Mouse (Mus musculus): ENCODE measurements around the gene Rab25. TPM values are rescaled to one million over a fixed set of nuclear protein-coding genes. Genes with fewer than 3 reads are reported as not detected.

The Rab25 gene
- total and polyA plus RNA-seq, 3 experiments = 0.67 to 1.6 TPM; not detected in 1

DNA sequence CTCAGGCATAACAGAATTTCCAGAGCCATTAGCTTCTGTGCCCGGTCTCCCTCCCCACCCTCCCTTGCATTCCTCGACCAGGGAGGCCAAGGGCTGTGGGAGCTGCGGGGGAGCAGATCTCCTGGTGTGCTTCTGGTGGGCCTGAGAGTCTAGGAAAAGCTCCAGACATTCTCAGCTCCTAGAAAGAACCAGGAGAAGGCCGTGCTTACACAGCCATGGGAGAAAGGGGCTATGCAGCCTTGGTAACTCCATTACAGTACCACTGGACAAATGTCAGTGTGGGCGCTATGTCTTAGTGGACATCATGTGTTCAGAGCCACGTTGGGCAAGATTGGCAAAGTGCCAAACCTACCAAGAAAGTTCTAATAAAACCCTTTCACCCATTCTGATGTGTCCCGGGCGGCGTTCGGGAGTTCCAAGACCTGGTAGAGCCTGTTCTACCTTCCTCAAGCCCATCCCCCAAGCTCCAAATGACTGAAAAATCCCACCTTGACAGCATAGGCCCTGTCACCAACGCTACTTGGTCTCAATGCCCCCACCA is 46.0 kb downstream of the Rab25 start:
- TF ChIP-seq GATA2 (IDR thresholded peaks at IDR 0.05; ENCODE audit: borderline replicate concordance, low read depth, low read length) (no peak), POLR2AphosphoS5 (IDR thresholded peaks at IDR 0.05; ENCODE audit: insufficient replicate concordance, low read depth, low read length) (no peak), GATA1 (IDR thresholded peaks at IDR 0.05; ENCODE audit: borderline replicate concordance, low read length) (no peak), CTCF (IDR thresholded peaks at IDR 0.05; ENCODE audit: low read depth, low read length) (no peak), TAL1 (conservative IDR thresholded peaks at IDR 0.05; ENCODE audit: low read depth, low read length) (no peak)
- peaks cover 89% of the 10 kb centered on the region for H3K4me1 ChIP-seq (ENCODE audit: insufficient read depth, low read depth, low read length)
- no peak for DNase-seq (ENCODE audit: low spot score)
- peaks cover 40% of the 10 kb centered on the region for H3K36me3 ChIP-seq (replicated peaks)
- ATAC-seq (ENCODE audit: extremely low read depth, insufficient number of reproducible peaks, low FRiP score, poor library complexity, severe bottlenecking) = no peak
- no peaks in the 10 kb centered on the region for H3K27me3 ChIP-seq (ENCODE audit: insufficient read depth, low read length)
- peak overlapping the region; percentile 89 for H3K4me3 ChIP-seq (ENCODE audit: low read depth, low read length)
- no peaks in the 10 kb centered on the region for H3K9me3 ChIP-seq (replicated peaks)

DNA sequence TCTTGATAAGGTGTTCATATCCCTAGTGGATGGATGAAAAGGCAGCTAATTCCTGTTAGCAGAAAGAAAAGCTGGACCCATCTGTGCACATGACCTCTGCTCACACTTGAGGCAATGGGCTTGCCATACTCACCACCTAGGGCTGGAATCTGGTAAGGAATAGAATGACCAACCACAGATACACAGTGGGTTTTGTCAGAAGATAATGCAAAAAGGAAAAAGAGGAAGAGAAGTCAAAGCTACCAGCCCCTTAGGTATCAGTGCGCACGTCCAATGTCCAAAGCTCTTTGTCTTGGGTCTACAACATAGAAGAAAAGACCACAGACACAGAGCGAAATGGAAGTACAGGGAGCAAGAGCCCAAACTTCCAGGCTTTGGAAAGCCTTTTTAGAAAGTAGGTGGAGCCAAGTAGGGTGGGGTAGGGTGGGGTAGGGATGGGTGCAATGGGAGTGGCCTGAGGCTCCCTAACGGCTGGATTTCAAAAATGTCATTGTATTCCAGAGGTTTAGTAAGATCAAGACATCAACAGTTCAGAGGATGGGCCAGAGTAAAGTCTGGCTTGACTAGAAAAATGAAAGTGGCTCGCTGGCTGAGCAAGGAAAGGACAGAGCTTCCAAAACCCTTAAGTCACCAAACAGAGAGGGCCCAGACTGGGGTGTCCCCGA is 46.6 kb downstream of the Rab25 start:
- no peaks in the 10 kb centered on the region for H3K27me3 ChIP-seq (ENCODE audit: insufficient read depth, low read length)
- H3K4me1 ChIP-seq (ENCODE audit: insufficient read depth, low read depth, low read length) = peaks cover 87% of the 10 kb centered on the region
- no peak for TF ChIP-seq TAL1 (conservative IDR thresholded peaks at IDR 0.05; ENCODE audit: low read depth, low read length)
- no peak for TF ChIP-seq GATA2 (IDR thresholded peaks at IDR 0.05; ENCODE audit: borderline replicate concordance, low read depth, low read length)
- no peak for TF ChIP-seq POLR2AphosphoS5 (IDR thresholded peaks at IDR 0.05; ENCODE audit: insufficient replicate concordance, low read depth, low read length)
- no peak for TF ChIP-seq CTCF (IDR thresholded peaks at IDR 0.05; ENCODE audit: low read depth, low read length)
- TF ChIP-seq GATA1 (IDR thresholded peaks at IDR 0.05; ENCODE audit: borderline replicate concordance, low read length) = no peak
- DNase-seq (ENCODE audit: low spot score) (no peak), ATAC-seq (ENCODE audit: extremely low read depth, insufficient number of reproducible peaks, low FRiP score, poor library complexity, severe bottlenecking) (no peak)
- H3K36me3 ChIP-seq (replicated peaks) = peaks cover 42% of the 10 kb centered on the region
- H3K9me3 ChIP-seq (replicated peaks) = no peaks in the 10 kb centered on the region
- H3K4me3 ChIP-seq (ENCODE audit: low read depth, low read length) = peak overlapping the region; percentile 89

DNA sequence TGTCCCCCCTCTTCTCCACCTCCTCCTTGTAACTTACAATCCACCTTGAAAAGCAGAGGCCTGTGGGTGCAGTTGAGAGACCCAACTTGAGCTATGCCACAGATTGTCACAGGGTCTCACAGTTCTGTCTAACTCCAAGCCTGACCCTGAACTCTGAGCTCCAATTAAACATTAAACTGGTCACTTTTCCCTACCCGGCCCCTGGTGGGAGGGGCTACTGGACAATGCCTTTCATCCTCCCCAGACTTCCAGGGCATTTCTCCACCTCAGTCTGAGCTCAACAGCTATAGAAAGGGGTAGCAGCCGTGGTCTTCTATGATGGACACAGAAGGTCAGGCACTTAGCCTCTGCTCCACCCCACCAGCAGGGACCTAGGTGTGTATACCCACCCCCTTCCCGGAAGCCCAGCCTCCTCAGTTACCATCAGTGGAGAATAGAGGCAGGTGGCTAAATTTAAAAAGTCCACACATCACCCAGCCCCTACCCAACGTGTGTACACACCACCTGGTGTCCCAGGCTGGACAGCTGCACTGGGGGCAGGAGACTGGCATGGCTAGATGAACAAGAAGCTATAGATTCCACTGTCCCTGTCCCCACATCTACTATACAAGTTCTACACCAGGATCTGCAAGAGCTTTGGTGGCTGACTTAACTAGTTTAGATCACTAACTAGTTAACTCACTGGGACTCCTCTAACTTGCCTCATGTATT is 47.3 kb downstream of the Rab25 start:
- no peak for DNase-seq (ENCODE audit: low spot score)
- H3K4me1 ChIP-seq (ENCODE audit: insufficient read depth, low read depth, low read length) = peaks cover 87% of the 10 kb centered on the region

DNA sequence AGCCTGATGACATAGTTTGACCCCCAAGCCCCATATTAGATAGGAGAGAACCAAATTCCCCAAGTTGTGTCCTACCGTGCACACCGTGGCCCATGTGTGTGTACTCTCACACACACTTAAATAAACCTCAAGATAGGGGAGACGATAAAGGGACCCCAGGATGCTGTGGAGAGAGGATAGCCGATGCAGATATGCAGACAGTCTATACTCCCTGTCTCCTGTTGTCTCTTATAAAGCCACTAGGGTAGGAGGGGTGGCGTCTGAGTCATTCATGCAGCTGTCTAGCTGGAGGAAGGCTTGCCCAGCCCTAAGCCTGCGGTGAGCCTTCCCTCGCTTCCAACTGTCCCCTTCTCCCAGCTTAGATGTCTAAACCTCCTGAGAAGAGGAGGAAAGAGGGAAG is 48.0 kb downstream of the Rab25 start:
- Histone ChIP-seq H3K4me3 (ENCODE audit: low read depth, low read length) (peak overlapping the region; percentile 89; the same call in 1 of the 2 replicates), H3K27me3 (ENCODE audit: insufficient read depth, low read length) (no peaks in the 10 kb centered on the region), H3K9me3 (replicated peaks) (no peaks in the 10 kb centered on the region), H3K4me1 (ENCODE audit: insufficient read depth, low read depth, low read length) (peaks cover 87% of the 10 kb centered on the region), H3K36me3 (replicated peaks) (peaks cover 55% of the 10 kb centered on the region)
- ATAC-seq (ENCODE audit: extremely low read depth, insufficient number of reproducible peaks, low FRiP score, poor library complexity, severe bottlenecking) (no peak), DNase-seq (ENCODE audit: low spot score) (no peak)
- TF ChIP-seq CTCF (IDR thresholded peaks at IDR 0.05; ENCODE audit: low read depth, low read length) = no peak
- no peak for TF ChIP-seq GATA1 (IDR thresholded peaks at IDR 0.05; ENCODE audit: borderline replicate concordance, low read length)
- no peak for TF ChIP-seq POLR2AphosphoS5 (IDR thresholded peaks at IDR 0.05; ENCODE audit: insufficient replicate concordance, low read depth, low read length)
- no peak for TF ChIP-seq GATA2 (IDR thresholded peaks at IDR 0.05; ENCODE audit: borderline replicate concordance, low read depth, low read length)
- TF ChIP-seq TAL1 (conservative IDR thresholded peaks at IDR 0.05; ENCODE audit: low read depth, low read length) = no peak

More for the DNA sequence above, 47.3 kb downstream of the Rab25 start:
- H3K36me3 ChIP-seq (replicated peaks) = peaks cover 48% of the 10 kb centered on the region
- ATAC-seq (ENCODE audit: extremely low read depth, insufficient number of reproducible peaks, low FRiP score, poor library complexity, severe bottlenecking) = no peak
- TF ChIP-seq CTCF (IDR thresholded peaks at IDR 0.05; ENCODE audit: low read depth, low read length) = no peak
- TF ChIP-seq GATA1 (IDR thresholded peaks at IDR 0.05; ENCODE audit: borderline replicate concordance, low read length) = no peak
- no peak for TF ChIP-seq POLR2AphosphoS5 (IDR thresholded peaks at IDR 0.05; ENCODE audit: insufficient replicate concordance, low read depth, low read length)
- no peak for TF ChIP-seq GATA2 (IDR thresholded peaks at IDR 0.05; ENCODE audit: borderline replicate concordance, low read depth, low read length)
- TF ChIP-seq TAL1 (conservative IDR thresholded peaks at IDR 0.05; ENCODE audit: low read depth, low read length) = no peak
- no peaks in the 10 kb centered on the region for H3K27me3 ChIP-seq (ENCODE audit: insufficient read depth, low read length)
- H3K4me3 ChIP-seq (ENCODE audit: low read depth, low read length) = peak overlapping the region; percentile 89; the same call in 1 of the 2 replicates
- no peaks in the 10 kb centered on the region for H3K9me3 ChIP-seq (replicated peaks)

DNA sequence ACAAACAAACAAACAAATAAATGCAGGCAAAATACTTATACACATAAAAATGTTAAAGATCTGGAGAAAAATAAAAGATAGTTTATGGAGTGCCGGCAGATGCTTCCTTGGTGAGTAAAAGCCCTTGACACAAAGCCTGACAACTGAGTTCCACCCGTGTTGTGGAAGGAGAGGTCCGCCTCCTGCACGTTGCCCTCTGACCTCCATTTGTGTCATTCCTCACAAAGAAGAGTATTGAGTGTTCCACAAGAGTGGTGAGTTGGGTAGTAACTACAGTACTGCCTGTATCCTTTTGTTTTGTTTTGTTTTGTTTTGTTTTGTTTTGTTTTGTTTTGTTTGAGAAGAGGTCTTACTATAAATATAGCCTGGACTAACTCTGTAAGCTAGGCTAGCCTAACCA is 48.5 kb downstream of the Rab25 start:
- TF ChIP-seq POLR2AphosphoS5 (IDR thresholded peaks at IDR 0.05; ENCODE audit: insufficient replicate concordance, low read depth, low read length) = no peak
- no peak for TF ChIP-seq GATA1 (IDR thresholded peaks at IDR 0.05; ENCODE audit: borderline replicate concordance, low read length)
- no peak for TF ChIP-seq CTCF (IDR thresholded peaks at IDR 0.05; ENCODE audit: low read depth, low read length)
- no peak for TF ChIP-seq TAL1 (conservative IDR thresholded peaks at IDR 0.05; ENCODE audit: low read depth, low read length)
- no peak for TF ChIP-seq GATA2 (IDR thresholded peaks at IDR 0.05; ENCODE audit: borderline replicate concordance, low read depth, low read length)
- no peaks in the 10 kb centered on the region for H3K9me3 ChIP-seq (replicated peaks)
- ATAC-seq (ENCODE audit: extremely low read depth, insufficient number of reproducible peaks, low FRiP score, poor library complexity, severe bottlenecking) (no peak), DNase-seq (ENCODE audit: low spot score) (no peak)
- no peaks in the 10 kb centered on the region for H3K27me3 ChIP-seq (ENCODE audit: insufficient read depth, low read length)
- no peak overlapping the region; the same call in 1 of the 2 replicates for H3K4me3 ChIP-seq (ENCODE audit: low read depth, low read length)
- peaks cover 88% of the 10 kb centered on the region for H3K4me1 ChIP-seq (ENCODE audit: insufficient read depth, low read depth, low read length)
- peaks cover 60% of the 10 kb centered on the region for H3K36me3 ChIP-seq (replicated peaks)
